Mouse (Mus musculus): Measurements from ENCODE around the gene Umad1. TPM values are rescaled to one million over a fixed set of nuclear protein-coding genes. Genes with fewer than 3 reads are reported as not detected.
A peak's percentile ranks its signal among the peaks of the same experiment; 100 is the strongest.

Gene Umad1
- polyA plus RNA-seq, 1 experiment from 2014 or later: 55.5 TPM

- DNase-seq (ENCODE audit: low spot score) (no peak), ATAC-seq (ENCODE audit: low FRiP score) (no peak)
- 86% methylated on average over 16 of the region's 16 CpGs for WGBS
Measured at GRCm38 (mm10) chr6:8485414-8486175, 226.5 kb downstream of the Umad1 start.

GRCm38 (mm10) chr6:8486391-8487043 lies 227.4 kb downstream of the Umad1 start:
- WGBS: 76% methylated on average over 17 of the region's 17 CpGs
- Histone ChIP-seq H3K27me3 (ENCODE audit: control insufficient read depth, insufficient read depth, low read length) (no peaks in the 10 kb centered on the region), H3K36me3 (replicated peaks; ENCODE audit: control insufficient read depth, insufficient read depth) (no peaks in the 10 kb centered on the region), H3K9me3 (ENCODE audit: control insufficient read depth, low read length) (no peaks in the 10 kb centered on the region), H3K9ac (no peak overlapping the region), H3K27ac (no peak overlapping the region), H3K4me2 (replicated peaks) (no peak overlapping the region), H3K4me3 (replicated peaks; ENCODE audit: low read length) (no peak overlapping the region), H3K4me1 (replicated peaks; ENCODE audit: control insufficient read depth, insufficient read depth, low read length) (no peaks in the 10 kb centered on the region)
- DNase-seq (ENCODE audit: low spot score): no peak
- ATAC-seq (ENCODE audit: low FRiP score): peak; percentile 48; the same call in 1 of the 2 replicates

More at GRCm38 (mm10) chr6:8485414-8486175, 226.5 kb downstream of the Umad1 start:
- no peak overlapping the region for H3K4me3 ChIP-seq (replicated peaks; ENCODE audit: low read length)
- no peaks in the 10 kb centered on the region for H3K4me1 ChIP-seq (replicated peaks; ENCODE audit: control insufficient read depth, insufficient read depth, low read length)
- no peak overlapping the region for H3K9ac ChIP-seq
- H3K27me3 ChIP-seq (ENCODE audit: control insufficient read depth, insufficient read depth, low read length): no peaks in the 10 kb centered on the region
- no peaks in the 10 kb centered on the region for H3K9me3 ChIP-seq (ENCODE audit: control insufficient read depth, low read length)
- no peak overlapping the region for H3K27ac ChIP-seq
- no peak overlapping the region for H3K4me2 ChIP-seq (replicated peaks)
- no peaks in the 10 kb centered on the region for H3K36me3 ChIP-seq (replicated peaks; ENCODE audit: control insufficient read depth, insufficient read depth)

GRCm38 (mm10) chr6:8487044-8487853 lies 228.2 kb downstream of the Umad1 start:
- Histone ChIP-seq H3K27ac (no peak overlapping the region), H3K4me3 (replicated peaks; ENCODE audit: low read length) (no peak overlapping the region), H3K4me2 (replicated peaks) (no peak overlapping the region), H3K27me3 (ENCODE audit: control insufficient read depth, insufficient read depth, low read length) (no peaks in the 10 kb centered on the region), H3K9me3 (ENCODE audit: control insufficient read depth, low read length) (no peaks in the 10 kb centered on the region), H3K36me3 (replicated peaks; ENCODE audit: control insufficient read depth, insufficient read depth) (no peaks in the 10 kb centered on the region), H3K4me1 (replicated peaks; ENCODE audit: control insufficient read depth, insufficient read depth, low read length) (no peaks in the 10 kb centered on the region), H3K9ac (no peak overlapping the region)
- DNase-seq (ENCODE audit: low spot score) (no peak), ATAC-seq (ENCODE audit: low FRiP score) (no peak)
- 62% methylated on average over 20 of the region's 20 CpGs for WGBS

- Histone ChIP-seq H3K9ac (no peak overlapping the region), H3K36me3 (replicated peaks; ENCODE audit: control insufficient read depth, insufficient read depth) (no peaks in the 10 kb centered on the region), H3K27ac (no peak overlapping the region), H3K4me3 (replicated peaks; ENCODE audit: low read length) (no peak overlapping the region), H3K4me2 (replicated peaks) (no peak overlapping the region), H3K27me3 (ENCODE audit: control insufficient read depth, insufficient read depth, low read length) (no peaks in the 10 kb centered on the region), H3K4me1 (replicated peaks; ENCODE audit: control insufficient read depth, insufficient read depth, low read length) (no peaks in the 10 kb centered on the region), H3K9me3 (ENCODE audit: control insufficient read depth, low read length) (no peaks in the 10 kb centered on the region)
- no peak for DNase-seq (ENCODE audit: low spot score)
- no peak for ATAC-seq (ENCODE audit: low FRiP score)
- 70% methylated on average over 5 of the region's 5 CpGs for WGBS
Measured at GRCm38 (mm10) chr6:8488249-8488648, 229.2 kb downstream of the Umad1 start.

- 73% methylated on average over 7 of the region's 7 CpGs for WGBS
- Histone ChIP-seq H3K27me3 (ENCODE audit: control insufficient read depth, insufficient read depth, low read length) (no peaks in the 10 kb centered on the region), H3K27ac (no peak overlapping the region), H3K9me3 (ENCODE audit: control insufficient read depth, low read length) (no peaks in the 10 kb centered on the region), H3K9ac (no peak overlapping the region), H3K36me3 (replicated peaks; ENCODE audit: control insufficient read depth, insufficient read depth) (no peaks in the 10 kb centered on the region), H3K4me1 (replicated peaks; ENCODE audit: control insufficient read depth, insufficient read depth, low read length) (no peaks in the 10 kb centered on the region), H3K4me2 (replicated peaks) (no peak overlapping the region), H3K4me3 (replicated peaks; ENCODE audit: low read length) (no peak overlapping the region)
- ATAC-seq (ENCODE audit: low FRiP score) (no peak), DNase-seq (ENCODE audit: low spot score) (no peak)
Measured at GRCm38 (mm10) chr6:8489266-8489665, 230.2 kb downstream of the Umad1 start.

- no peaks in the 10 kb centered on the region for H3K4me1 ChIP-seq (replicated peaks; ENCODE audit: control insufficient read depth, insufficient read depth, low read length)
- H3K27me3 ChIP-seq (ENCODE audit: control insufficient read depth, insufficient read depth, low read length): no peaks in the 10 kb centered on the region
- no peak overlapping the region for H3K4me3 ChIP-seq (replicated peaks; ENCODE audit: low read length)
- no peak overlapping the region for H3K9ac ChIP-seq
- WGBS: 94% methylated on average over 1 of the region's 1 CpGs
- DNase-seq (ENCODE audit: low spot score): no peak
- H3K36me3 ChIP-seq (replicated peaks; ENCODE audit: control insufficient read depth, insufficient read depth): no peaks in the 10 kb centered on the region
- H3K27ac ChIP-seq: no peak overlapping the region
- no peaks in the 10 kb centered on the region for H3K9me3 ChIP-seq (ENCODE audit: control insufficient read depth, low read length)
- no peak for ATAC-seq (ENCODE audit: low FRiP score)
- H3K4me2 ChIP-seq (replicated peaks): no peak overlapping the region
Measured at GRCm38 (mm10) chr6:8489938-8490585, 231.0 kb downstream of the Umad1 start.

- H3K4me3 ChIP-seq (replicated peaks; ENCODE audit: low read length): no peak overlapping the region
- H3K9me3 ChIP-seq (ENCODE audit: control insufficient read depth, low read length): no peaks in the 10 kb centered on the region
- no peak overlapping the region for H3K27ac ChIP-seq
- no peak overlapping the region for H3K4me2 ChIP-seq (replicated peaks)
- WGBS: 96% methylated on average over 3 of the region's 3 CpGs
- DNase-seq (ENCODE audit: low spot score): no peak
- H3K9ac ChIP-seq: no peak overlapping the region
- no peaks in the 10 kb centered on the region for H3K27me3 ChIP-seq (ENCODE audit: control insufficient read depth, insufficient read depth, low read length)
- no peaks in the 10 kb centered on the region for H3K4me1 ChIP-seq (replicated peaks; ENCODE audit: control insufficient read depth, insufficient read depth, low read length)
- ATAC-seq (ENCODE audit: low FRiP score): no peak
- H3K36me3 ChIP-seq (replicated peaks; ENCODE audit: control insufficient read depth, insufficient read depth): no peaks in the 10 kb centered on the region
Measured at GRCm38 (mm10) chr6:8492248-8492647, 233.2 kb downstream of the Umad1 start.

- 89% methylated on average over 5 of the region's 5 CpGs for WGBS
- ATAC-seq (ENCODE audit: low FRiP score): no peak
Measured at GRCm38 (mm10) chr6:8495109-8495826, 236.2 kb downstream of the Umad1 start.

More at GRCm38 (mm10) chr6:8495109-8495826, 236.2 kb downstream of the Umad1 start:
- H3K4me2 ChIP-seq (replicated peaks): no peak overlapping the region
- no peaks in the 10 kb centered on the region for H3K36me3 ChIP-seq (replicated peaks; ENCODE audit: control insufficient read depth, insufficient read depth)
- no peaks in the 10 kb centered on the region for H3K4me1 ChIP-seq (replicated peaks; ENCODE audit: control insufficient read depth, insufficient read depth, low read length)
- no peaks in the 10 kb centered on the region for H3K9me3 ChIP-seq (ENCODE audit: control insufficient read depth, low read length)
- no peak overlapping the region for H3K27ac ChIP-seq
- no peaks in the 10 kb centered on the region for H3K27me3 ChIP-seq (ENCODE audit: control insufficient read depth, insufficient read depth, low read length)
- H3K4me3 ChIP-seq (replicated peaks; ENCODE audit: low read length): no peak overlapping the region
- H3K9ac ChIP-seq: no peak overlapping the region
- no peak for DNase-seq (ENCODE audit: low spot score)
